Mouse (Mus musculus) liver, embryonic 14.5 days (tissue): Measurements from ENCODE around the gene Hmgb1.

Source experiments
- CTCF ChIP-seq: IDR thresholded peaks from 2 replicates; pipeline ENCODE4 v1.5.1; 2016; ENCODE audit warnings: antibody characterized with exemption, low read depth, control low read depth
- EP300 ChIP-seq: IDR thresholded peaks from 2 replicates; pipeline ENCODE4 v1.6.1; 2016; ENCODE audit warnings: antibody characterized with exemption, low read depth

DNA sequence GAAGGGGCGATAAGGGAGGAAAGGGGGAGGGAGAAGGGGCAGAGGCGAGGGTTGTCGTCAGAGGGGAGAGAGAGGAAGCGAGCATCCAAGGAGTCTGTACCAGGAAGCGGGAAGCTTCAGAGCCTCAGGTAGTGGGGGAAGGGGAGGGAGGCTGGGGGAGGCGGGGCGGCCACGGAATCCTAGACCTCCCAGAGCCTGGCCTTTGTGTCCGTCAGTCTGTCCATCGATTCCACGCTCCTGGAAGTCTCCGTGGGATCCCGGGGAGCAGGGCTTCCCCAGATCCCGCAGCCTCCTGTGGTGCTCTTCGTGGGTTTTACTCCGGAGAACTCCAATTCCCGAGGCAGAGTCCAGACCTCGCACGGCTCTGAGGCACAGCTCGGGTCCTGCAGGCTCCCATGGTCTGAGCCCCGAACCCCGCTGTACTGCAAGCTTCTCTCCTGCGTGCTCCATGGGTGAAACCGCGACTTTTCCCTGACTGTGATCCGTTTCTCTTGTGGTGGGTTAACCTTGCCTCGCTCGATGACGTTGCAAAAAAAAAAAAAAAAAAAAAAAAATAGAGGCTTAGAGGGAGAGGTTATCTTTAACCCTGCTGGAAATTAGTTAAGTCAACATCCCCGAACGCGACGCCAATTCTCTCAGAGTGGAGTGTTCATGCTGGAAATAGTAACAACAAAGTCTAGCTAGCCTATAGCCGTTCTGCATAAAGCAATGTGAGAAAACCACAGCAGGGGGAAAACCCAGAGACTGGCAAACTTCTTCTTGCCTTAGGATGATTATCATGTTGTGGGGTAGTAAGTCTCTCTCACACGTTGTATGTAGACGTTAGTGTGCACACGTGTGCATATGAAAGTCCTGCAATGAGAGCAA lies 168.7 kb downstream of the Hmgb1 start:
- TF ChIP-seq EP300 (no peak), CTCF (no peak)
